Mouse (Mus musculus): ENCODE results near the gene Olfr1055. TPM values are rescaled to one million over a fixed set of nuclear protein-coding genes. Genes with fewer than 3 reads are reported as not detected.
"Not testable (repeated sequence)": the region's sequence is repeated elsewhere in the genome, so short reads cannot be mapped to it uniquely, and the experiment has no call there.

Olfr1055 gene
- not detected for polyA plus RNA-seq (2021)

DNA sequence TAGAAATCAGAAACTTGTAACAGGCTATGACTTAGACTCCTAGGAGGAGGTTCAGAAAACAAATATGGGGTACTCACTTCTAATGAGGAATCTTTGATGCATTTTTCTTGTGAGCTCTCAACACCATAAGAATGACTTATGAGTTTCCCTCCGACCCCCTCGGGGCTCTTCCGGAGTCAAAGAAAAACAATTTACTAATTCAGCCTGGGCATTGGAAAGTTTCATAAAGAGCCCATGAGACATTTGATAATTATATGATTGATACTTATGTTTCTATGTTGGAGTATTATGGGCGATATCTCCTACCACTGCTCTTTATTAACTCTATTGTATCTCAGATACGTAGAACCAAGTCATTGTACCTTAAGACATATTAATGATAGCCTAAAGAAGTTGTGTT is at the start of gene Olfr1055:
Gene Olfr1055, minus strand, starts transcription at position 101 of the 400 bp plus-strand sequence.
- POLR2A ChIA-PET = no interaction called here

GRCm38 (mm10) chr2:86395114-86395513 is 45.0 kb upstream of the Olfr1055 start:
- ChIA-PET CTCF (no interaction called here), POLR2A (no interaction called here)
- DNase-seq (ENCODE audit: low read depth, low spot score) (no peak), ATAC-seq (no peak)
- TF ChIP-seq CTCF (IDR thresholded peaks at IDR 0.05) = no peak
- in situ Hi-C loops (cut with MboI; ENCODE audit: low pct_unique_long_range_greater_than_20kb) = no loop called here
- no peaks in the 10 kb centered on the region for H3K27me3 ChIP-seq

More for the DNA sequence above, at the start of gene Olfr1055:
- ATAC-seq (no peak), DNase-seq (ENCODE audit: low read depth, low spot score) (no peak)
- TF ChIP-seq CTCF (IDR thresholded peaks at IDR 0.05) = no peak
- in situ Hi-C loops (cut with MboI; ENCODE audit: low pct_unique_long_range_greater_than_20kb) = no loop called here
- CTCF ChIA-PET = no interaction called here
- no peaks in the 10 kb centered on the region for H3K27me3 ChIP-seq

DNA sequence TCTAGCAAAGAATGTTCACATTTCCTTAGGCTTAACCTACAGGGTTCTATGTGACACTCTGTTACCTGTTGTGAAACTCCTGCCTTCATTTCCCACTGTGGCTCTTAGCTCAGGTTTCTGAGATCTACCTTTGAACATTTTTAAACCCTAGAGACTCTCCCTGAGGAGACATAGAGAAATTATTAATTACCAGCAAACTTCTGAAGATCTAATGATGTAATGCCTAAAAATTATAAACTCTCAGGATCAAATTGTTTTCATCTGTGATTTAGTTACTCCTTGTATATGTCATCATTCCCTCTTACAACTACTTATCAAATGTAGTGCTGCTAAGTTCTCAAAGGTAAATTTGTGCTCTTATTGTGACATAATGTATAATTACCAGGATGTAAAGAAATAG is 38.4 kb upstream of the Olfr1055 start, which contains the start of gene Olfr1058:
Gene Olfr1058, minus strand, starts transcription at position 101 of the 400 bp plus-strand sequence.
- ATAC-seq; in situ Hi-C loops (cut with MboI; ENCODE audit: low pct_unique_long_range_greater_than_20kb); POLR2A ChIA-PET; H3K27me3 ChIP-seq; CTCF ChIA-PET; DNase-seq (ENCODE audit: low read depth, low spot score): not testable (repeated sequence)

GRCm38 (mm10) chr2:86378293-86378692 is 28.2 kb upstream of the Olfr1055 start, which contains the start of gene Olfr1057:
Olfr1057 (minus strand) TSS chr2:86378393.
- no peaks in the 10 kb centered on the region for H3K27me3 ChIP-seq
- no peak for DNase-seq (ENCODE audit: low read depth, low spot score)
- in situ Hi-C loops (cut with MboI; ENCODE audit: low pct_unique_long_range_greater_than_20kb) = loop anchor here (5.0 kb wide), 1 partner anchor 54 kb away; no protein-coding TSS in a partner anchor
- ChIA-PET CTCF (no interaction called here), POLR2A (no interaction called here)
- no peak for TF ChIP-seq CTCF (IDR thresholded peaks at IDR 0.05)
- no peak for ATAC-seq

DNA sequence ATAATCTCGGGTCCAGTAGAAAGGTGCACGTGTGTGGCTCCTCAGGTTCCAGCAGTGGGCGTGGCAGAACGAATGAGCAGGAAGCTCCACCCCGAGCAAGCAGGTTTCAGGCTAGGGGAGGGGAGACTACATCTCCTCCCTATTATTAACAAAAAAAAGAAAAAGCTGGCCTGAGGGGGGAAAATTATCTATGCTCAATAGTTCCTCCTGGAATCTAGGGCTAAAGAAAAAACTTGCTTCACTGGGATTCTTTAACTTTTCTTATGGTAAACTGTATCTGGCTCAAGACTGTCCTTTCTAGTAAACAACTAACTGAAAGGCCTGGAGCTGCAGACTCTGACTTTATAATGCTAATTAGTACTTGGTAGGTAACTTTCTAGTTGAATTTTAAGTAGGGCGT is 16.3 kb upstream of the Olfr1055 start:
- ATAC-seq; POLR2A ChIA-PET; in situ Hi-C loops (cut with MboI; ENCODE audit: low pct_unique_long_range_greater_than_20kb); DNase-seq (ENCODE audit: low read depth, low spot score); CTCF ChIA-PET; H3K27me3 ChIP-seq: not testable (repeated sequence)

DNA sequence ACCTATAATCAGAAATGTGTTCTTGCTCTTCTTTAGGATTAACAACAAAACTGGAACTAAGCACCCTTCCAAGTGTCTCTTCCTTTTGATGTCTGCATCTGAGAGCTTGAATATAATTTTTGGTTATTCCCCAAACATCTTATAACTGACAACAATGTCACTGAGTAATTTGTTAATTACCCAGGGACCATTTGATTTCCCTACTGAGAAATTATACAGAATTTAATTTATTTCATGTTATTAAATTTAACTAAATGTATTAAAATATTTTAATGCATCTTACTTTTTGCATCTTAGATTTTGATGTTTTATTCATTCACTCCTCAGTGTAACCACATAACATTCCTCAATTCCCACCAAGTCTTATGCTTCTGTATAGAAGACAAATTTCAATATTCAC is 12.3 kb upstream of the Olfr1055 start, which contains the start of gene Olfr1056:
Gene Olfr1056, minus strand, starts transcription at position 101 of the 400 bp plus-strand sequence.
- ATAC-seq = no peak
- ChIA-PET POLR2A (no interaction called here), CTCF (no interaction called here)
- no peak for DNase-seq (ENCODE audit: low read depth, low spot score)
- in situ Hi-C loops (cut with MboI; ENCODE audit: low pct_unique_long_range_greater_than_20kb) = no loop called here
- H3K27me3 ChIP-seq = no peaks in the 10 kb centered on the region
- no peak for TF ChIP-seq CTCF (IDR thresholded peaks at IDR 0.05)

- CTCF ChIA-PET; in situ Hi-C loops (cut with MboI; ENCODE audit: low pct_unique_long_range_greater_than_20kb); DNase-seq (ENCODE audit: low read depth, low spot score); POLR2A ChIA-PET; ATAC-seq; H3K27me3 ChIP-seq: not testable (repeated sequence)
Measured at GRCm38 (mm10) chr2:86351751-86352150, 1.7 kb upstream of the Olfr1055 start.

- in situ Hi-C loops (cut with MboI; ENCODE audit: low pct_unique_long_range_greater_than_20kb) = no loop called here
- no peak for TF ChIP-seq CTCF (IDR thresholded peaks at IDR 0.05)
- POLR2A ChIA-PET = no interaction called here
- CTCF ChIA-PET = no interaction called here
- H3K27me3 ChIP-seq = no peaks in the 10 kb centered on the region
- DNase-seq (ENCODE audit: low read depth, low spot score) (no peak), ATAC-seq (no peak)
Measured at GRCm38 (mm10) chr2:86335333-86335732, 14.8 kb downstream of the Olfr1055 start, which contains the start of gene Olfr1054. Olfr1054 (minus strand) TSS chr2:86335433.

DNA sequence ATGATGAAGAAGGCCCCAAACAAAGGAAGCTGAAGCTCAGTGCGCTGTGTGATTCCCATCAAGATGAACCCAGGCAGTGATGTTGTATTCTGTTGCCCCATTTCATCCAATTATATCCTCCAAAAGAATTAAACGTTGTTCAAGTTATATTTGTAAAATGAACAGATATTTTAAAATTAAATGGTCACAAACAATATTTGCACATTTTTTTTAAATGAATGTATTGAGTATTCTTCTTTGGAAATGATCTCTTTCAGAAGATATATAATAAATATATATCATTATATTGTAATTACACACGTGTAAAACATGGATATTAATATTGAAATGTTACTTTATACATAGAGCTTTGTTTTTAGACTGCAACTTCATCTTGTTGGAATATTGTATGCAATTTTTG is 34.9 kb downstream of the Olfr1055 start, which contains the start of gene Olfr1053:
Gene Olfr1053, minus strand, starts transcription at position 101 of the 400 bp plus-strand sequence.
- in situ Hi-C loops (cut with MboI; ENCODE audit: low pct_unique_long_range_greater_than_20kb) = no loop called here
- ATAC-seq (no peak), DNase-seq (ENCODE audit: low read depth, low spot score) (no peak)
- H3K27me3 ChIP-seq = no peaks in the 10 kb centered on the region
- CTCF ChIA-PET = no interaction called here
- POLR2A ChIA-PET = no interaction called here
- TF ChIP-seq CTCF (IDR thresholded peaks at IDR 0.05) = no peak

Other genes with a start within 250 kb of the Olfr1055 start
- not detected for gene Olfr1039, start 214.4 kb downstream of the Olfr1055 start, polyA plus RNA-seq (2021)
- gene Olfr1040, start 203.6 kb downstream of the Olfr1055 start, polyA plus RNA-seq (2021) = not detected
- not detected for gene Olfr1042, start 188.4 kb downstream of the Olfr1055 start, polyA plus RNA-seq (2021)
- gene Olfr1043, start 182.8 kb downstream of the Olfr1055 start, polyA plus RNA-seq (2021) = not detected
- not detected for gene Olfr1044, start 172.5 kb downstream of the Olfr1055 start, polyA plus RNA-seq (2021)
- gene Olfr52, start 164.6 kb downstream of the Olfr1055 start, polyA plus RNA-seq (2021) = not detected
- gene Olfr1045, start 147.3 kb downstream of the Olfr1055 start, polyA plus RNA-seq (2021) = not detected
- gene Olfr1046, start 131.0 kb downstream of the Olfr1055 start, polyA plus RNA-seq (2021) = not detected
- not detected for gene Olfr1047, start 118.9 kb downstream of the Olfr1055 start, polyA plus RNA-seq (2021)
- not detected for gene Olfr1048, start 110.0 kb downstream of the Olfr1055 start, polyA plus RNA-seq (2021)
- gene Olfr1049, start 92.0 kb downstream of the Olfr1055 start, polyA plus RNA-seq (2021) = not detected
- not detected for gene Olfr1051, start 71.2 kb downstream of the Olfr1055 start, polyA plus RNA-seq (2021)
- not detected for gene Olfr1052, start 57.8 kb downstream of the Olfr1055 start, polyA plus RNA-seq (2021)
- gene Olfr1053, start 35.0 kb downstream of the Olfr1055 start, polyA plus RNA-seq (2021) = not detected
- gene Olfr1054, start 14.9 kb downstream of the Olfr1055 start, polyA plus RNA-seq (2021) = not detected
- gene Olfr1056, start 12.2 kb upstream of the Olfr1055 start, polyA plus RNA-seq (2021) = not detected
- gene Olfr1057, start 28.1 kb upstream of the Olfr1055 start, polyA plus RNA-seq (2021) = not detected
- gene Olfr1058, start 38.3 kb upstream of the Olfr1055 start, polyA plus RNA-seq (2021) = not detected
- gene Olfr1061, start 63.8 kb upstream of the Olfr1055 start, polyA plus RNA-seq (2021) = not detected
- gene Olfr1062, start 76.5 kb upstream of the Olfr1055 start, polyA plus RNA-seq (2021) = not detected
- not detected for gene Olfr1065, start 100.3 kb upstream of the Olfr1055 start, polyA plus RNA-seq (2021)
- not detected for gene Olfr1066, start 106.0 kb upstream of the Olfr1055 start, polyA plus RNA-seq (2021)
- not detected for gene Olfr228, start 137.1 kb upstream of the Olfr1055 start, polyA plus RNA-seq (2021)
- gene Olfr1076, start 158.2 kb upstream of the Olfr1055 start, polyA plus RNA-seq (2021) = not detected
- gene Olfr1079, start 192.2 kb upstream of the Olfr1055 start, polyA plus RNA-seq (2021) = not detected
- gene Olfr1080, start 208.0 kb upstream of the Olfr1055 start, polyA plus RNA-seq (2021) = not detected
- not detected for gene Olfr1082, start 248.7 kb upstream of the Olfr1055 start, polyA plus RNA-seq (2021)

Measured in Patski (cell line).